Comparison of ENCODE assay signal across 25 mouse cellular contexts in genomic region chr3:105907956-105908655, GRCm38 (mm10). TPM values are rescaled to one million over a fixed set of nuclear protein-coding genes. Genes with fewer than 3 reads are reported as not detected.
"Had no signal": no experiment of that assay in that cellular context is flagged by ENCODE, and none has a peak within 500 bp of the region (broad histone marks: within the 10 kb centered on the region; RNA-seq: fewer than 3 reads in every experiment).

No protein-coding gene starts in this region.

- H3K9me3 ChIP-seq: limb, embryonic 12.5 days; limb, embryonic 15.5 days; liver, embryonic 13.5 days; midbrain, embryonic 12.5 days; midbrain, embryonic 15.5 days; neural tube, embryonic 13.5 days had no signal

- H3K4me1 ChIP-seq: limb, embryonic 12.5 days; limb, embryonic 15.5 days; midbrain, embryonic 12.5 days; midbrain, embryonic 15.5 days; neural tube, embryonic 13.5 days had no signal

- H3K4me3 ChIP-seq: limb, embryonic 12.5 days; limb, embryonic 15.5 days; liver, embryonic 13.5 days; midbrain, embryonic 12.5 days; midbrain, embryonic 15.5 days; myocyte; neural tube, embryonic 13.5 days had no signal

- DNase-seq: kidney, adult 18-20 months; kidney, adult 9 months; kidney, postnatal 14 days; left cerebral cortex, postnatal 4 days; liver, embryonic 13.5 days; lung, adult 2 months; lung, postnatal 14 days; lung, postnatal 4 days; right cerebral cortex, adult 18-20 months; right cerebral cortex, postnatal 14 days; right cerebral cortex, postnatal 4 days; thymus, postnatal 25 days had no signal

- H3K9ac ChIP-seq: limb, embryonic 12.5 days; limb, embryonic 15.5 days; liver, embryonic 13.5 days; midbrain, embryonic 12.5 days; midbrain, embryonic 15.5 days; neural tube, embryonic 13.5 days had no signal

- H3K27ac ChIP-seq: limb, embryonic 12.5 days; limb, embryonic 15.5 days; liver, embryonic 13.5 days; midbrain, embryonic 12.5 days; midbrain, embryonic 15.5 days; neural tube, embryonic 13.5 days had no signal

- H3K27me3 ChIP-seq: limb, embryonic 12.5 days; limb, embryonic 15.5 days; liver, embryonic 13.5 days; midbrain, embryonic 12.5 days; midbrain, embryonic 15.5 days; neural tube, embryonic 13.5 days had no signal

- H3K4me2 ChIP-seq: limb, embryonic 12.5 days; limb, embryonic 15.5 days; liver, embryonic 13.5 days; midbrain, embryonic 12.5 days; midbrain, embryonic 15.5 days; neural tube, embryonic 13.5 days had no signal

- H3K36me3 ChIP-seq: limb, embryonic 12.5 days; limb, embryonic 15.5 days; liver, embryonic 13.5 days; midbrain, embryonic 12.5 days; midbrain, embryonic 15.5 days; neural tube, embryonic 13.5 days had no signal

- ATAC-seq: midbrain, embryonic 15.5 days had no signal

RNA-seq across cellular contexts. Expression of gene Tmigd3, which starts 37.4 kb away (rescaled TPM):
- total RNA-seq: left cerebral cortex, adult 8-10 months; left cerebral cortex, postnatal 4 days; megakaryocyte-erythroid progenitor cell, adult 5-6 weeks; neutrophil, adult 5-6 weeks had no signal
- polyA plus RNA-seq: kidney, embryonic 16.5 days; liver, embryonic 16.5 days; lung, embryonic 16.5 days; midbrain, embryonic 12.5 days; midbrain, embryonic 15.5 days; neural tube, embryonic 13.5 days; stomach, embryonic 14.5 days had no signal

RNA-seq across cellular contexts. Expression of gene Adora3, which starts 37.4 kb away (rescaled TPM):
- total RNA-seq: megakaryocyte-erythroid progenitor cell, adult 5-6 weeks had no signal
- polyA plus RNA-seq: kidney, embryonic 16.5 days; limb, embryonic 12.5 days; midbrain, embryonic 12.5 days; myocyte; neural tube, embryonic 13.5 days had no signal
